Mouse (Mus musculus) frontal cortex, postnatal 36 days (tissue): ENCODE measurements around the gene Rps13.
A peak's percentile ranks its signal among the peaks of the same experiment; 100 is the strongest.
"Not testable (repeated sequence)": the region's sequence is repeated elsewhere in the genome, so short reads cannot be mapped to it uniquely, and the experiment has no call there.

Experiments
- DNase-seq, 2 experiments: peaks; one replicate each; pipeline ENCODE4 v3.0.0; 2022; ENCODE audit warnings: low spot score in 2 of 2

Gene Rps13

GRCm38 (mm10) chr7:116333713-116334668, at the start of gene Rps13:
Rps13 (minus strand) TSS chr7:116334195.
- DNase-seq, result peak; percentile 97 to 99

- not testable (repeated sequence) for DNase-seq
Observed at GRCm38 (mm10) chr7:116379181-116379580, 45.2 kb upstream of the Rps13 start.

GRCm38 (mm10) chr7:116374284-116374683, 40.3 kb upstream of the Rps13 start:
- no peak for DNase-seq

- DNase-seq, result peak; percentile 15 to 45
Observed at GRCm38 (mm10) chr7:116336226-116336625, 2.2 kb upstream of the Rps13 start.

GRCm38 (mm10) chr7:116335133-116335532, 1.1 kb upstream of the Rps13 start:
- no peak for DNase-seq

GRCm38 (mm10) chr7:116334669-116335038, 659 bp upstream of the Rps13 start:
- no peak for DNase-seq

- peak; percentile 32 to 48 for DNase-seq
Observed at GRCm38 (mm10) chr7:116331246-116331645, 2.7 kb downstream of the Rps13 start.

GRCm38 (mm10) chr7:116329858-116330257, 4.1 kb downstream of the Rps13 start:
- no peak for DNase-seq

GRCm38 (mm10) chr7:116328777-116329176, 5.2 kb downstream of the Rps13 start:
- DNase-seq, result no peak

- no peak for DNase-seq
Observed at GRCm38 (mm10) chr7:116327901-116328300, 6.1 kb downstream of the Rps13 start.

GRCm38 (mm10) chr7:116323331-116323964, 10.5 kb downstream of the Rps13 start:
- peak; percentile 42 to 68 for DNase-seq

- no peak for DNase-seq
Observed at GRCm38 (mm10) chr7:116309456-116309855, 24.5 kb downstream of the Rps13 start.

- DNase-seq, result no peak
Observed at GRCm38 (mm10) chr7:116308632-116308991, 25.4 kb downstream of the Rps13 start.

GRCm38 (mm10) chr7:116307871-116308631, 25.9 kb downstream of the Rps13 start, which contains the start of gene Plekha7:
Plekha7 (minus strand) TSS chr7:116308376.
- DNase-seq, result no peak

- peak; percentile 25 to 32 for DNase-seq
Observed at GRCm38 (mm10) chr7:116307099-116307870, 26.7 kb downstream of the Rps13 start.

GRCm38 (mm10) chr7:116306601-116307000, 27.4 kb downstream of the Rps13 start:
- DNase-seq, result no peak

GRCm38 (mm10) chr7:116301661-116302311, 32.2 kb downstream of the Rps13 start:
- no peak for DNase-seq

GRCm38 (mm10) chr7:116301144-116301543, 32.9 kb downstream of the Rps13 start:
- no peak for DNase-seq

- DNase-seq, result no peak
Observed at GRCm38 (mm10) chr7:116298851-116299250, 35.1 kb downstream of the Rps13 start.

- DNase-seq, result no peak
Observed at GRCm38 (mm10) chr7:116298389-116298788, 35.6 kb downstream of the Rps13 start.

GRCm38 (mm10) chr7:116294961-116295360, 39.0 kb downstream of the Rps13 start:
- DNase-seq, result no peak
